8 mouse cellular contexts compared by ENCODE assay signal in the genomic region with DNA sequence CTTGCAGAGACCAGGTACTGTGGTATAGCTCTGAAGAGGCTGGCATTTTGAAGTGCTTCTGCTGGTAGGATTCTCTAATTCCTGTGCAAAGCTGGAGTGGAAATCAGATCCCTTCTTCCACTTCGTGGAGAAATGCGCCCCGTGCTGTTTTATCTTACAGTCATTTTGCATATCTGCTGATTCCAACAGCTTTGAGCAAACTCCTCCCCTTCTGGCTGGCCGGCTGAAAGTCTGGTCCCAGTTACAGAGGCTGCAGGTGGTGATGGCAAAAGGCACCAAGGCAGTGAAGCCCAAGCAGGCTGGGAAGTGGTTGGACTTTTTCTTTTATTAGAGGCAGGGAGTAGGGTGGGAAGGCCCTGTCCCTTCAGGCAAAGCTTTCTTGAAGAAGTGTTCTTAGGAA.
A peak's percentile ranks its signal among the peaks of the same experiment; 100 is the strongest.
DNase-seq lines count a peak whose midpoint lies in the region; ATAC-seq and TF ChIP-seq lines count a peak whose summit lies in the region.

No protein-coding gene starts in this region.

- ATAC-seq in intestine, postnatal 0 days, result no peak
- peak; percentile 48; the same call in 1 of the 2 replicates for ATAC-seq in stomach, embryonic 16.5 days (ENCODE audit: insufficient read depth, low FRiP score)

- peak; percentile 39 for DNase-seq in right cerebral cortex, adult 18-20 months
- DNase-seq in right cerebral cortex, postnatal 14 days, result no peak
- DNase-seq in cerebellum, adult 11-12 months, result peak; percentile 80
- DNase-seq in gastrocnemius, adult 2 months, result peak; percentile 91
- DNase-seq in lung, adult 2 months, result peak; percentile 54
- DNase-seq in frontal cortex, postnatal 14 days (ENCODE audit: low spot score in 2 of 2), result no peak

- peak overlapping the region; percentile 100 for H3K27ac ChIP-seq in gastrocnemius, adult 2 months
- peak overlapping the region; percentile 21; the same call in 1 of the 2 replicates for H3K27ac ChIP-seq in intestine, postnatal 0 days (ENCODE audit: low read depth, low read length)
- peak overlapping the region; percentile 74 for H3K27ac ChIP-seq in stomach, embryonic 16.5 days (ENCODE audit: low read length)

- H3K9ac ChIP-seq in intestine, postnatal 0 days (ENCODE audit: low read depth, low read length), result no peak overlapping the region
- H3K9ac ChIP-seq in stomach, embryonic 16.5 days (ENCODE audit: low read length), result no peak overlapping the region

- H3K9me3 ChIP-seq in intestine, postnatal 0 days (ENCODE audit: control insufficient read depth), result no peaks in the 10 kb centered on the region
- H3K9me3 ChIP-seq in stomach, embryonic 16.5 days (replicated peaks; ENCODE audit: control insufficient read depth, low read length), result no peaks in the 10 kb centered on the region

- peak overlapping the region; percentile 37 for H3K4me2 ChIP-seq in intestine, postnatal 0 days (replicated peaks; ENCODE audit: low read depth)
- H3K4me2 ChIP-seq in stomach, embryonic 16.5 days (ENCODE audit: low read depth, low read length), result peak overlapping the region; percentile 38

- intact Hi-C loops in gastrocnemius, adult 2 months (cut with DNase I), result no loop called here

- no peaks in the 10 kb centered on the region for H3K27me3 ChIP-seq in intestine, postnatal 0 days (replicated peaks; ENCODE audit: control insufficient read depth, insufficient read depth, low read length)
- H3K27me3 ChIP-seq in stomach, embryonic 16.5 days (ENCODE audit: control insufficient read depth, insufficient read depth, low read length), result no peaks in the 10 kb centered on the region

- no peak for TF ChIP-seq POLR2A in lung, adult 2 months (IDR thresholded peaks at IDR 0.05; ENCODE audit: borderline replicate concordance, extremely low read depth, low read depth, low read length)

- WGBS in intestine, postnatal 0 days, result 7% methylated on average over 4 of the region's 4 CpGs
- 3% methylated on average over 4 of the region's 4 CpGs for WGBS in lung, adult 2 months
- WGBS in stomach, embryonic 16.5 days, result 2% methylated on average over 4 of the region's 4 CpGs

- TF ChIP-seq CTCF in gastrocnemius, adult 2 months (IDR thresholded peaks at IDR 0.05), result no peak; the same call in 1 of the 2 replicates
- peak; percentile 7; the same call in 1 of the 2 replicates for TF ChIP-seq CTCF in intestine, postnatal 0 days (IDR thresholded peaks at IDR 0.05; ENCODE audit: low read depth)
- TF ChIP-seq CTCF in lung, adult 2 months (IDR thresholded peaks at IDR 0.05; ENCODE audit: insufficient read depth, low read length), result no peak

- H3K36me3 ChIP-seq in intestine, postnatal 0 days (ENCODE audit: control insufficient read depth, insufficient read depth), result no peaks in the 10 kb centered on the region
- no peaks in the 10 kb centered on the region for H3K36me3 ChIP-seq in stomach, embryonic 16.5 days (ENCODE audit: control insufficient read depth, insufficient read depth, low read length)

- no peaks in the 10 kb centered on the region for H3K4me1 ChIP-seq in intestine, postnatal 0 days (replicated peaks; ENCODE audit: control insufficient read depth, insufficient read depth, low read length)
- peaks cover 17% of the 10 kb centered on the region for H3K4me1 ChIP-seq in lung, adult 2 months (ENCODE audit: control insufficient read depth, insufficient read depth, low read length)
- H3K4me1 ChIP-seq in stomach, embryonic 16.5 days (ENCODE audit: control insufficient read depth, insufficient read depth, low read length), result peaks cover 39% of the 10 kb centered on the region

- H3K4me3 ChIP-seq in gastrocnemius, adult 2 months, result peak overlapping the region; percentile 75
- no peak overlapping the region for H3K4me3 ChIP-seq in intestine, postnatal 0 days (ENCODE audit: low read depth, low read length)
- no peak overlapping the region for H3K4me3 ChIP-seq in lung, adult 2 months (replicated peaks; ENCODE audit: extremely low read depth, low read depth, low read length)
- H3K4me3 ChIP-seq in stomach, embryonic 16.5 days (replicated peaks; ENCODE audit: low read length), result peak overlapping the region; percentile 14; the same call in 1 of the 2 replicates

Comparison
In these comparisons a context has a peak if more than half of its experiments do, and no peak if none do; other contexts are left out.
1. DNase-seq: peak in right cerebral cortex, adult 18-20 months (single experiment), cerebellum, adult 11-12 months (single experiment), gastrocnemius, adult 2 months (single experiment) and lung, adult 2 months (single experiment); none in right cerebral cortex, postnatal 14 days (single experiment) and frontal cortex, postnatal 14 days (0 of 2).
2. H3K27ac ChIP-seq: peak in every context shown above with its lines; median percentile 100 in gastrocnemius, adult 2 months; 74 in stomach, embryonic 16.5 days; 21 in intestine, postnatal 0 days.
3. H3K4me3 ChIP-seq: peak in gastrocnemius, adult 2 months (single experiment) and stomach, embryonic 16.5 days (single experiment); none in intestine, postnatal 0 days (single experiment) and lung, adult 2 months (single experiment).